Mouse (Mus musculus) midbrain, embryonic 11.5 days (tissue): ENCODE results near the gene Vmn2r97. TPM values are rescaled to one million over a fixed set of nuclear protein-coding genes. Genes with fewer than 3 reads are reported as not detected.
"Not testable (repeated sequence)": the region's sequence is repeated elsewhere in the genome, so short reads cannot be mapped to it uniquely, and the experiment has no call there.

ENCODE experiments used
- ATAC-seq: fragments of 200-750 bp; cut with Nextera tagmentation; 2 replicates; pipeline ENCODE4 v1.8.0; 2017; ENCODE audit warnings: moderate TSS enrichment, moderate library complexity; ENCODE audit not compliant: low FRiP score
- DNase-seq: peaks from one replicate; pipeline ENCODE4 v3.0.0; 2015; ENCODE audit warnings: low spot score; ENCODE audit errors: missing footprints
- H3K27ac ChIP-seq: fragments of 300-500 bp; sonication (generic); 2 replicates; pipeline ENCODE4 v1.5.1; 2014; ENCODE audit warnings: low read depth, low read length
- H3K27me3 ChIP-seq: fragments of 300-500 bp; sonication (generic); 2 replicates; pipeline ENCODE4 v1.6.1; 2014; ENCODE audit warnings: mild to moderate bottlenecking, low read length, moderate library complexity, mixed read lengths; ENCODE audit not compliant: control insufficient read depth, insufficient read depth
- H3K36me3 ChIP-seq: fragments of 300-500 bp; sonication (generic); 2 replicates; pipeline ENCODE4 v1.6.1; 2014; ENCODE audit warnings: mild to moderate bottlenecking, low read length, moderate library complexity, mixed read lengths; ENCODE audit not compliant: control insufficient read depth, insufficient read depth
- H3K4me1 ChIP-seq: fragments of 300-500 bp; sonication (generic); 2 replicates; pipeline ENCODE4 v1.6.1; 2014; ENCODE audit warnings: low read length; ENCODE audit not compliant: control insufficient read depth, insufficient read depth
- H3K4me2 ChIP-seq: fragments of 300-500 bp; sonication (generic); 2 replicates; pipeline ENCODE4 v1.6.1; 2014; ENCODE audit warnings: mild to moderate bottlenecking, moderate library complexity
- H3K4me3 ChIP-seq: fragments of 300-500 bp; sonication (generic); 2 replicates; pipeline ENCODE4 v1.5.1; 2014; ENCODE audit warnings: low read depth, low read length
- H3K9ac ChIP-seq: fragments of 300-500 bp; sonication (generic); 2 replicates; pipeline ENCODE4 v1.6.1; 2014; ENCODE audit warnings: low read length
- H3K9me3 ChIP-seq: fragments of 300-500 bp; sonication (generic); 2 replicates; pipeline ENCODE4 v1.6.1; 2016; ENCODE audit warnings: low read length; ENCODE audit not compliant: control insufficient read depth
- WGBS: fragments of 180-500 bp; shearing (Covaris S2); extraction: QIAGEN DNeasy Blood & Tissue Kit; methylation state at CpG from one replicate; pipeline ENCODE4 v1.1.7; 2014; 5-methylcytosine and 5-hydroxymethylcytosine counted together
- polyA plus RNA-seq: library from polyadenylated mRNA; unstranded; fragments of >200 nt; fragmentation: Nextera tagmentation; extraction: Ambion mirVana; gene quantifications from 2 replicates; pipeline ENCODE4 v1.2.1, GENCODE M21; 2014

Gene Vmn2r97
- polyA plus RNA-seq = not detected in 2 replicates

- H3K4me2 ChIP-seq, H3K27ac ChIP-seq, H3K9ac ChIP-seq, H3K4me3 ChIP-seq, DNase-seq, H3K9me3 ChIP-seq, ATAC-seq, H3K27me3 ChIP-seq, H3K36me3 ChIP-seq, H3K4me1 ChIP-seq: not testable (repeated sequence)
- 68% methylated on average over 2 of the region's 2 CpGs for WGBS
Measured at GRCm38 (mm10) chr17:18914000-18914399, at the start of gene Vmn2r97. Gene Vmn2r97 (plus strand): TSS chr17:18914300.

DNA sequence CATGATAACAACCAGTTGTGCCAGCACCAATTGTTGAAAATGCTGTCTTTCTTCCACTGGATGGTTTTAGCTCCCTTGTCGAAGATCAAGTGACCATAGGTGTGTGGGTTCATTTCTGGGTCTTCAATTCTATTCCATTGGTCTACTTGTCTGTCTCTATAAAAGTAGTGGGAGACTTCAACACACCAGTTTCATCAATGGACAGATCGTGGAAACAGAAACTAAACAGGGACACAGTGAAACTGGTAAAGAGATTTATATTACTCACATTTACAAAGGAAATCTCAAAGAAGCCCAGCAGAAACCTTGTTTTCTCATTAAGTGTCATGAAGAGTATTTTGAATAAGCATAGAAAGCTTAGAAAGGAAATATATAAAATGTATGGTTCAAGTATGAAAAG is 31.7 kb upstream of the Vmn2r97 start:
- not testable (repeated sequence) for H3K9ac ChIP-seq, DNase-seq, H3K27ac ChIP-seq, H3K9me3 ChIP-seq, H3K4me1 ChIP-seq, H3K4me3 ChIP-seq, H3K36me3 ChIP-seq, H3K27me3 ChIP-seq, H3K4me2 ChIP-seq, ATAC-seq
- 84% methylated on average over 1 of the region's 2 CpGs for WGBS

GRCm38 (mm10) chr17:18889745-18890329 is 24.3 kb upstream of the Vmn2r97 start:
- 84% methylated on average over 6 of the region's 6 CpGs for WGBS

DNA sequence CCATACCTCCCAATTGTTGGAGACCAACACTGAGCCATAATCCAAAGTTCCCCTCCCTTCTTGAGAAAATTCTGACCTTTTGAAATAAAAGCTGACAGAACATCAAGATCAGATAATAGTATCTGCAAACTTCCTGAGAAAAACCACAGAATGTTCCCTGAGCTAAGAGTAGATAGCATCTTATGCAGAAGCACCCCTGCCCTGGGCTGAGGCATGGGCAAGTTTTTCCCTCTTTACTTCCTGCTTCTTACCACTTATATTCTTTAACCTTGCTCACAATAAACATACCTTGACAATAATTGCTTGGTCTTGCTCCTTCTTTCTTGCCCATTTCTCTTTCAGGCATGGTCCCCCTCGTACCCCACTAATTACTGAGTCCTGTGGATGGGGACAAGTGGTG is 43.7 kb downstream of the Vmn2r97 start:
- H3K36me3 ChIP-seq, DNase-seq, ATAC-seq, H3K27ac ChIP-seq, H3K4me1 ChIP-seq, H3K9ac ChIP-seq, H3K27me3 ChIP-seq, H3K4me2 ChIP-seq, H3K4me3 ChIP-seq: not testable (repeated sequence)
- WGBS = 90% methylated on average over 1 of the region's 1 CpGs
- H3K9me3 ChIP-seq = peaks cover 25% of the 10 kb centered on the region; the same call in 1 of the 2 replicates

More at GRCm38 (mm10) chr17:18889745-18890329, 24.3 kb upstream of the Vmn2r97 start:
- H3K27me3 ChIP-seq = no peaks in the 10 kb centered on the region
- ATAC-seq (no peak), DNase-seq (no peak)
- H3K36me3 ChIP-seq = no peaks in the 10 kb centered on the region
- H3K9me3 ChIP-seq = peaks cover 4% of the 10 kb centered on the region; the same call in 1 of the 2 replicates
- H3K4me2 ChIP-seq = no peak overlapping the region
- H3K9ac ChIP-seq = no peak overlapping the region
- H3K4me1 ChIP-seq = no peaks in the 10 kb centered on the region
- H3K4me3 ChIP-seq = no peak overlapping the region
- no peak overlapping the region for H3K27ac ChIP-seq

- Histone ChIP-seq H3K4me3 (no peak overlapping the region), H3K9me3 (no peaks in the 10 kb centered on the region; the same call in 1 of the 2 replicates), H3K9ac (no peak overlapping the region), H3K27ac (no peak overlapping the region), H3K27me3 (no peaks in the 10 kb centered on the region), H3K36me3 (no peaks in the 10 kb centered on the region), H3K4me2 (no peak overlapping the region), H3K4me1 (no peaks in the 10 kb centered on the region)
- 90% methylated on average over 29 of the region's 29 CpGs for WGBS
- no peak for ATAC-seq
- no peak for DNase-seq
Measured at GRCm38 (mm10) chr17:18968371-18969275, 54.5 kb downstream of the Vmn2r97 start.

Other genes starting within 250 kb of the Vmn2r97 start
- gene Vmn2r98, start 139.2 kb downstream of the Vmn2r97 start, polyA plus RNA-seq = not detected in 2 replicates